Mouse (Mus musculus): ENCODE measurements around the gene Gpr160.

Gpr160 gene

GRCm38 (mm10) chr3:30899407-30899806 is 43.7 kb downstream of the Gpr160 start:
- no peak for DNase-seq (ENCODE audit: low read depth, low spot score)

GRCm38 (mm10) chr3:30904658-30905057 is 48.9 kb downstream of the Gpr160 start:
- DNase-seq (ENCODE audit: low read depth, low spot score), result no peak

GRCm38 (mm10) chr3:30917160-30917559 is 61.4 kb downstream of the Gpr160 start:
- DNase-seq (ENCODE audit: low read depth, low spot score), result no peak

GRCm38 (mm10) chr3:30927664-30928063 is 71.9 kb downstream of the Gpr160 start:
- DNase-seq (ENCODE audit: low read depth, low spot score), result no peak

GRCm38 (mm10) chr3:30929828-30930227 is 74.1 kb downstream of the Gpr160 start:
- DNase-seq (ENCODE audit: low read depth, low spot score), result peak; percentile 87

GRCm38 (mm10) chr3:30934384-30934783 is 78.6 kb downstream of the Gpr160 start:
- DNase-seq (ENCODE audit: low read depth, low spot score), result no peak

Measured in ES-CJ7 (cell line).